ENCODE assay signal across 25 mouse cellular contexts in the genomic region with DNA sequence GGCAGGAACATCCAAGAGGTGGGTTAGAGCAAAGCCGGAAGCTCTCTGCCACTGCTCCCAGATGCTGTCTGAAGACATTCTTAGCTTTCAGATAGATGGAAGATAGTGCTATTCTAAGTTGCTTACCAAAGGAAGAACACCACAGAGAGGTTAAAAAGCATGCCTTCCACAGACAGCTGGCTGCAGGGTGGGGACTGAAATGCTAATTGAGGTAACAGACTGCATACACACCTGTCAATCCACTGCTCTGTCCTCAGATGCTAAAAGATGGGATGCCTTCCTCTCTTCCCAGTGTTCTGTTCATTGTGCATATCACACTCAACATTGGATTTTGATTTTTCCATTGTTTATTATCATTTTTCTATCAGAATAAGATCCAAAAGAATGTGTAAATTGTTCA. TPM values are rescaled to one million over a fixed set of nuclear protein-coding genes. Genes with fewer than 3 reads are reported as not detected.
"Had no signal": no experiment of that assay in that cellular context is flagged by ENCODE, and none has a peak within 500 bp of the region (broad histone marks: within the 10 kb centered on the region; RNA-seq: fewer than 3 reads in every experiment).

No protein-coding gene starts in this region.

- DNase-seq: gastrocnemius, postnatal 14 days; heart, adult 2 months; heart, postnatal 4 days; kidney, adult 18-20 months; kidney, adult 8-10 months; kidney, postnatal 10 days; kidney, postnatal 25 days; kidney, postnatal 4 days; liver; liver, embryonic 13.5 days had no signal

- H3K4me2 ChIP-seq: heart, embryonic 11.5 days; heart, embryonic 13.5 days; heart, embryonic 15.5 days; hindbrain, embryonic 12.5 days; hindbrain, embryonic 14.5 days; intestine, embryonic 15.5 days; limb, embryonic 12.5 days; liver, embryonic 11.5 days; liver, embryonic 13.5 days; liver, embryonic 15.5 days had no signal

- H3K36me3 ChIP-seq: heart, embryonic 15.5 days; hindbrain, embryonic 10.5 days; hindbrain, embryonic 12.5 days; intestine, embryonic 15.5 days; limb, embryonic 10.5 days; limb, embryonic 12.5 days; liver, embryonic 13.5 days; liver, embryonic 15.5 days had no signal

- H3K27me3 ChIP-seq: heart, embryonic 13.5 days; heart, embryonic 15.5 days; hindbrain, embryonic 12.5 days; intestine, embryonic 15.5 days; limb, embryonic 12.5 days; liver, embryonic 13.5 days; liver, embryonic 15.5 days had no signal

- H3K4me3 ChIP-seq: heart, adult 2 months; heart, embryonic 13.5 days; heart, embryonic 15.5 days; hindbrain, embryonic 10.5 days; hindbrain, embryonic 12.5 days; intestine, embryonic 15.5 days; layer of hippocampus, adult 2 months; left cerebral cortex, adult 2 months; limb, embryonic 10.5 days; limb, embryonic 12.5 days; liver, embryonic 13.5 days; liver, embryonic 15.5 days had no signal

RNA-seq across cellular contexts. Expression of a gene that starts 11.8 kb away (rescaled TPM):
- total RNA-seq: gastrocnemius, adult 18-20 months; granulocyte monocyte progenitor cell, adult 5-6 weeks had no signal
- polyA plus RNA-seq: limb, embryonic 10.5 days had no signal
